Mouse (Mus musculus): ENCODE results near the gene Olfr926. TPM values are rescaled to one million over a fixed set of nuclear protein-coding genes. Genes with fewer than 3 reads are reported as not detected.
"Not testable (repeated sequence)": the region's sequence is repeated elsewhere in the genome, so short reads cannot be mapped to it uniquely, and the experiment has no call there.

Gene Olfr926
- polyA plus RNA-seq (2015; fragmentation: Nextera tagmentation; extraction: Ambion mirVana), result not detected in 2 replicates

DNA sequence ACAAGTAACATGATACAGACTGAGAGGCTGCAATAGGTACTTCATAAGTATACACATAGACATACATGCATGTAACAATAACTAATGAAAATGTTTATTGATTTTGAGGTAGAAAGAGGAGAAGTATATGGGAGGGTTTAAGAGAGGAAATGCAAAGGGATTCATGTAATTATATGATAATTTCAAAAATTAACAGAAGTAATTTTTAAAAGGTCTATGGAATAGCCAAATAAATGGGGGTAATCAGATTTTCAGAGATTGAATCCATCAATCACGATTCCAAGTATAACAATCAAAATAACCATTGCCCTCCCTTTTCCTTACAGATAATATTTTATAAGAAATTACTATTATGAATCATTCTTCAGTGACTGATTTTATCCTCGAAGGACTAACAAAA lies at the start of gene Olfr926:
TSS of gene Olfr926 (plus strand) at position 301 of the 400 bp plus-strand sequence.
- no peak within 1 kb of the TSS for H3K9ac ChIP-seq
- 75% methylated on average over 2 of the region's 2 CpGs for WGBS
- no peak within 1 kb of the TSS for H3K4me2 ChIP-seq

DNA sequence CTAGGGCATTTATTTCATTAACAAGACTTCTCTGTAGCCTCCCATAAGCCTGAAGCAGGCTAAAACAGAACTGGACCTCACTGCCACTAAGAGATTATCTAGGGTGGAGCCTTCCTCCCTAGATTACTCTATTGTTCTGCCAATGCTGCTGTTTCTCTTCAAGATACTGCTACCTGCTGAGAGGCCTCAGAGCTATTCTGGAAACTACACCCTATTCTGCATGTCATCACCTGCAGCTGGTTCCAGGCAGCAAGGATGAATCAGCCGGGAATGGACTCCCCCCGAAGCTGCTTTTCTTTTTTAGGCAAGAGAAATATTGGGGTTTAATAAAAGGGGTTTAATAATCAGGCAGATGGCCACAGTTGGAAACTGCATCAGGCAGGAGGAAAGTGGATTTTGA lies 43.9 kb upstream of the Olfr926 start:
- H3K27me3 ChIP-seq, result no peaks in the 10 kb centered on the region
- H3K4me3 ChIP-seq, result no peak overlapping the region
- H3K9me3 ChIP-seq, result no peaks in the 10 kb centered on the region
- ATAC-seq (ENCODE audit: insufficient number of reproducible peaks, low FRiP score, low TSS enrichment, low read depth), result no peak
- 72% methylated on average over 2 of the region's 2 CpGs for WGBS
- no peaks in the 10 kb centered on the region for H3K36me3 ChIP-seq
- no peaks in the 10 kb centered on the region for H3K4me1 ChIP-seq
- H3K4me2 ChIP-seq, result no peak overlapping the region
- no peak overlapping the region for H3K27ac ChIP-seq
- no peak overlapping the region for H3K9ac ChIP-seq

More for the DNA sequence above, at the start of gene Olfr926:
- Histone ChIP-seq H3K36me3 (no peaks in the 10 kb centered on the region), H3K4me1 (no peaks in the 10 kb centered on the region), H3K4me3 (no peak within 1 kb of the TSS), H3K27me3 (no peaks in the 10 kb centered on the region), H3K27ac (no peak within 1 kb of the TSS), H3K9me3 (no peaks in the 10 kb centered on the region)
- ATAC-seq (ENCODE audit: insufficient number of reproducible peaks, low FRiP score, low TSS enrichment, low read depth), result no peak

DNA sequence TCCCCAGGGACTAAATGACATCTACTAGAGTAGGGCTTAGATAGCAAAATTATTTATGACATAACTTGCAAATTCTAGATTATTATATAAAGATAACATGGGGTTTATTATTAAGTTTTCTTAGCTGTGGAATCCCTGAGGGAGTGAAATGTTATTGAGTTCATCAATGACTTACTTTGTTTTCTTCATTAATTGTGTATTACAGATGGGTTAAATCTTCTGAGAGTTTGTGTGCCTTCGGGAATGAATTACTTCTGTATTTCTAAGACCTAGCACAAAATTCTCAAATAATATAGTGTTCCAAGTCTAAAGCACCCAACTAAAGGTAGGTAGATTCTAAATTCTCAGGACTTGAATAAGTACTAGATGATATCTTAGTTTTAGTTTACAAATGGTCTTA lies 32.8 kb upstream of the Olfr926 start, which contains the start of gene Olfr924:
TSS of gene Olfr924 (plus strand) at position 301 of the 400 bp plus-strand sequence.
- H3K9me3 ChIP-seq, result no peaks in the 10 kb centered on the region

DNA sequence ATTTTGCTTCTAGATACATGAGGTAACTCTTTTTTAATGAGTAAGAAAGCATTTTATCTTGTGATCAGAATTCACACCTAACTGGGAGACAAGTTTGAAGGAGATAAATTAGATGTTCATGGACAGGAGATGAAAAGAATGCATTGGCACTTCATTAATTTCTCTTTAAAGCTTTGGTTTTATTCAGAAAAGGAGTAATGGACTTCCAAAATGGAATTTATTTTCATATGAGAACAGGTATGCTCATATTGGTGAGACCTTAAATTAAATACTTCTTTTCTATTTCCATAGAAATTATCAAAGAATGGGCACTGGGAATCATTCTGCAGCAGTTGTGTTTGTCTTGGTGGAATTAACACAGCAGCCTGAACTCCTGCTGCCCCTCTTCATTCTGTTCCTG lies 22.2 kb upstream of the Olfr926 start, which contains the start of gene Olfr26:
TSS of gene Olfr26 (plus strand) at position 301 of the 400 bp plus-strand sequence.
- no peak within 1 kb of the TSS for H3K27ac ChIP-seq
- no peak within 1 kb of the TSS for H3K9ac ChIP-seq
- no peaks in the 10 kb centered on the region for H3K4me1 ChIP-seq
- H3K4me3 ChIP-seq, result no peak within 1 kb of the TSS
- H3K36me3 ChIP-seq, result no peaks in the 10 kb centered on the region
- H3K4me2 ChIP-seq, result no peak within 1 kb of the TSS
- no peaks in the 10 kb centered on the region for H3K9me3 ChIP-seq
- ATAC-seq (ENCODE audit: insufficient number of reproducible peaks, low FRiP score, low TSS enrichment, low read depth), result no peak
- H3K27me3 ChIP-seq, result no peaks in the 10 kb centered on the region

More for the DNA sequence above, 32.8 kb upstream of the Olfr926 start, which contains the start of gene Olfr924:
- Histone ChIP-seq H3K4me2 (no peak within 1 kb of the TSS), H3K27ac (no peak within 1 kb of the TSS), H3K4me3 (no peak within 1 kb of the TSS), H3K4me1 (no peaks in the 10 kb centered on the region), H3K27me3 (no peaks in the 10 kb centered on the region), H3K36me3 (no peaks in the 10 kb centered on the region), H3K9ac (no peak within 1 kb of the TSS)
- no peak for ATAC-seq (ENCODE audit: insufficient number of reproducible peaks, low FRiP score, low TSS enrichment, low read depth)
- 81% methylated on average over 1 of the region's 1 CpGs for WGBS

- H3K27me3 ChIP-seq; H3K27ac ChIP-seq; H3K4me3 ChIP-seq; H3K9me3 ChIP-seq; H3K4me1 ChIP-seq; ATAC-seq (ENCODE audit: insufficient number of reproducible peaks, low FRiP score, low TSS enrichment, low read depth); H3K36me3 ChIP-seq; H3K9ac ChIP-seq; H3K4me2 ChIP-seq: not testable (repeated sequence)
- 65% methylated on average over 2 of the region's 2 CpGs for WGBS
Observed at GRCm38 (mm10) chr9:38874880-38875279, 2.0 kb upstream of the Olfr926 start.

Other genes with a start within 250 kb of the Olfr926 start
- not detected in 2 replicates for gene Olfr916, start 217.3 kb upstream of the Olfr926 start, polyA plus RNA-seq (2015; fragmentation: Nextera tagmentation; extraction: Ambion mirVana)
- gene Olfr917, start 211.3 kb upstream of the Olfr926 start, polyA plus RNA-seq (2015; fragmentation: Nextera tagmentation; extraction: Ambion mirVana), result not detected in 2 replicates
- gene Olfr918, start 202.5 kb upstream of the Olfr926 start, polyA plus RNA-seq (2015; fragmentation: Nextera tagmentation; extraction: Ambion mirVana), result not detected in 2 replicates
- not detected in 2 replicates for gene Olfr919, start 173.5 kb upstream of the Olfr926 start, polyA plus RNA-seq (2015; fragmentation: Nextera tagmentation; extraction: Ambion mirVana)
- 29.6 and 31.1 TPM in 2 replicates for gene Vwa5a, start 158.9 kb upstream of the Olfr926 start, polyA plus RNA-seq (2015; fragmentation: Nextera tagmentation; extraction: Ambion mirVana)
- 0.05 TPM in 2 replicates for gene Olfr920, start 124.8 kb upstream of the Olfr926 start, polyA plus RNA-seq (2015; fragmentation: Nextera tagmentation; extraction: Ambion mirVana)
- not detected in 2 replicates for gene Olfr921, start 104.1 kb upstream of the Olfr926 start, polyA plus RNA-seq (2015; fragmentation: Nextera tagmentation; extraction: Ambion mirVana)
- gene Olfr922, start 62.5 kb upstream of the Olfr926 start, polyA plus RNA-seq (2015; fragmentation: Nextera tagmentation; extraction: Ambion mirVana), result not detected in 2 replicates
- gene Olfr923, start 50.6 kb upstream of the Olfr926 start, polyA plus RNA-seq (2015; fragmentation: Nextera tagmentation; extraction: Ambion mirVana), result not detected in 2 replicates
- gene Olfr924, start 32.7 kb upstream of the Olfr926 start, polyA plus RNA-seq (2015; fragmentation: Nextera tagmentation; extraction: Ambion mirVana), result not detected in 2 replicates
- gene Olfr26, start 22.1 kb upstream of the Olfr926 start, polyA plus RNA-seq (2015; fragmentation: Nextera tagmentation; extraction: Ambion mirVana), result not detected in 2 replicates
- gene Olfr930, start 52.7 kb downstream of the Olfr926 start, polyA plus RNA-seq (2015; fragmentation: Nextera tagmentation; extraction: Ambion mirVana), result not detected in 2 replicates
- not detected in 2 replicates for gene Olfr933, start 95.2 kb downstream of the Olfr926 start, polyA plus RNA-seq (2015; fragmentation: Nextera tagmentation; extraction: Ambion mirVana)
- gene Olfr934, start 111.2 kb downstream of the Olfr926 start, polyA plus RNA-seq (2015; fragmentation: Nextera tagmentation; extraction: Ambion mirVana), result not detected in 2 replicates
- gene Olfr935, start 122.6 kb downstream of the Olfr926 start, polyA plus RNA-seq (2015; fragmentation: Nextera tagmentation; extraction: Ambion mirVana), result not detected in 2 replicates
- not detected in 2 replicates for gene Olfr146, start 146.3 kb downstream of the Olfr926 start, polyA plus RNA-seq (2015; fragmentation: Nextera tagmentation; extraction: Ambion mirVana)
- not detected in 2 replicates for gene Olfr937, start 187.8 kb downstream of the Olfr926 start, polyA plus RNA-seq (2015; fragmentation: Nextera tagmentation; extraction: Ambion mirVana)
- not detected in 2 replicates for gene Olfr938, start 201.8 kb downstream of the Olfr926 start, polyA plus RNA-seq (2015; fragmentation: Nextera tagmentation; extraction: Ambion mirVana)

Data from limb, embryonic 15.5 days (tissue).